Mouse (Mus musculus) MEL (cell line): ENCODE measurements around the gene Pakap.

Source experiments
- CTCF ChIP-seq, 3 experiments: IDR thresholded peaks in 2 of 3; conservative IDR thresholded peaks in 1 of 3; 2 replicates each; pipeline ENCODE4 v1.5.1; 2011 to 2012; ENCODE audit warnings: low read length in 3 of 3, low read depth in 2 of 3, mild to moderate bottlenecking in 2 of 3, improper control_type of control experiment in 1 of 3, inconsistent platforms in 1 of 3, mixed read lengths in 1 of 3, moderate library complexity in 1 of 3; ENCODE audit not compliant: control insufficient read depth in 1 of 3, insufficient read depth in 1 of 3, poor library complexity in 1 of 3, severe bottlenecking in 1 of 3
- MAFK ChIP-seq: IDR thresholded peaks from 2 replicates; pipeline ENCODE4 v1.6.1; 2011; ENCODE audit warnings: low read depth, mild to moderate bottlenecking, low read length, improper control_type of control experiment, borderline replicate concordance
- NELFE ChIP-seq: IDR thresholded peaks from 2 replicates; pipeline ENCODE4 v1.6.1; 2011; ENCODE audit warnings: low read depth, low read length, improper control_type of control experiment
- POLR2A ChIP-seq, 2 experiments: IDR thresholded peaks; 2 replicates each; pipeline ENCODE4 v1.6.1; 2011 to 2012; ENCODE audit warnings: low read length in 2 of 2, mild to moderate bottlenecking in 2 of 2, control low read depth in 1 of 2, improper control_type of control experiment in 1 of 2, low read depth in 1 of 2, moderate library complexity in 1 of 2; ENCODE audit not compliant: control insufficient read depth in 1 of 2, insufficient read depth in 1 of 2, poor library complexity in 1 of 2

DNA sequence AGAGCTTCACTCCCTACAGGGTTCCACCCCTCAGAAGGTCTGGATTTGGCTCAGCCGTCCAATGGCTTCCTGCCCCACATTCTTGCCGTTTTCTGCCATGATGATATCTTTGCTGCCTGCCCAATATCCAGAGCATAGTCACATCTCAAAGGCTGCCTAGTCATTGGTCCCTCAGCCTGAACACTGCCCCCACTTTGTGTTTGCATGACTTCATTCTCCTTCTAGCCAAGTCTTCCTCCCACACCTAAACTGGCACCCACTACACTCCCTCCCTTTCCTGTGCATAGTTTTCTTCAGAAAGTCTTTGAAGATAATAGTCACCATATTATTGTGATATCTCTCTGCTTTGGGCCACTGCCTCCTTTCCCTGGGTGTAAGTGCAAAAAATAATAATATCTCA lies 10.9 kb upstream of the Pakap start:
- TF ChIP-seq CTCF (IDR thresholded peaks at IDR 0.05 in 2 of 3, conservative IDR thresholded peaks at IDR 0.05 in 1 of 3; ENCODE audit: control insufficient read depth in 1 of 3, insufficient read depth in 1 of 3, low read depth in 2 of 3, low read length in 3 of 3, poor library complexity in 1 of 3, severe bottlenecking in 1 of 3) = no peak
- TF ChIP-seq MAFK = no peak
- no peak for TF ChIP-seq POLR2A (IDR thresholded peaks at IDR 0.05; ENCODE audit: control insufficient read depth in 1 of 2, insufficient read depth in 1 of 2, low read depth in 1 of 2, low read length in 2 of 2, poor library complexity in 1 of 2)
- TF ChIP-seq NELFE = no peak
